Mouse (Mus musculus) cerebellum, adult 2 months (tissue): ENCODE results near the gene Atp1a1. TPM values are rescaled to one million over a fixed set of nuclear protein-coding genes. Genes with fewer than 3 reads are reported as not detected.
A peak's percentile ranks its signal among the peaks of the same experiment; 100 is the strongest.

Source experiments
- DNase-seq, 2 experiments: peaks; one replicate each; pipeline ENCODE4 v3.0.0; 2021
- H3K27ac ChIP-seq: fragments of 200-500 bp; 2 replicates; pipeline ENCODE4 v1.5.1; 2012; ENCODE audit warnings: low read length, control low read depth, inconsistent platforms; ENCODE audit not compliant: insufficient read depth
- H3K27me3 ChIP-seq: fragments of 200-500 bp; 2 replicates; pipeline ENCODE4 v1.6.1; 2012; ENCODE audit warnings: inconsistent platforms, mild to moderate bottlenecking, low read length, moderate library complexity; ENCODE audit not compliant: control insufficient read depth, insufficient read depth
- H3K4me1 ChIP-seq: fragments of 200-500 bp; 2 replicates; pipeline ENCODE4 v1.6.1; 2011; ENCODE audit warnings: low read length; ENCODE audit not compliant: control insufficient read depth, insufficient read depth
- H3K4me3 ChIP-seq: fragments of 200-500 bp; replicated peaks from 2 replicates; pipeline ENCODE3; 2011; ENCODE audit warnings: mild to moderate bottlenecking, low read depth, low read length, control low read depth; ENCODE audit not compliant: insufficient read depth
- CTCF ChIP-seq: fragments of 200-500 bp; IDR thresholded peaks from 2 replicates; pipeline ENCODE4 v1.5.1; 2011; ENCODE audit warnings: low read depth, mild to moderate bottlenecking, control low read depth, low read length, moderate library complexity, borderline replicate concordance; ENCODE audit not compliant: insufficient read depth
- POLR2A ChIP-seq: fragments of 200-500 bp; IDR thresholded peaks from 2 replicates; pipeline ENCODE4 v1.6.1; 2011; ENCODE audit warnings: low read length, control low read depth, borderline replicate concordance; ENCODE audit not compliant: insufficient read depth
- WGBS: fragments of 180-500 bp; shearing (Covaris S2); methylation state at CpG from one replicate; pipeline ENCODE4 v1.1.7; 2018; 5-methylcytosine and 5-hydroxymethylcytosine counted together
- polyA plus RNA-seq: library from polyadenylated mRNA; depleted of rRNA; stranded (reverse); fragments of >200 nt; gene quantifications from 2 replicates; pipeline ENCODE4 v1.2.3, GENCODE M21; 2012; rRNA removed

The Atp1a1 gene
- 826 and 1,031 TPM in 2 replicates for polyA plus RNA-seq

- DNase-seq = peak; percentile 99
- Histone ChIP-seq H3K4me1 (peaks cover 2% of the 10 kb centered on the region; the same call in 1 of the 2 replicates), H3K4me3 (peak within 1 kb of the TSS; percentile 65), H3K27me3 (no peaks in the 10 kb centered on the region), H3K27ac (peak within 1 kb of the TSS; percentile 95)
- WGBS = 1% methylated on average over 61 of the region's 64 CpGs
- TF ChIP-seq POLR2A = peak; percentile 100
- no peak for TF ChIP-seq CTCF
Observed at GRCm38 (mm10) chr3:101604550-101605223, at the start of gene Atp1a1. Atp1a1 (minus strand) TSS chr3:101604684.

GRCm38 (mm10) chr3:101653446-101653845 is 49.0 kb upstream of the Atp1a1 start:
- Histone ChIP-seq H3K27ac (peak overlapping the region; percentile 78), H3K4me1 (peaks cover 15% of the 10 kb centered on the region), H3K4me3 (no peak overlapping the region), H3K27me3 (no peaks in the 10 kb centered on the region)
- WGBS = 13% methylated on average over 7 of the region's 7 CpGs
- peak; percentile 66 to 78 for DNase-seq
- TF ChIP-seq POLR2A (no peak), CTCF (no peak)

GRCm38 (mm10) chr3:101652967-101653366 is 48.5 kb upstream of the Atp1a1 start:
- peaks cover 15% of the 10 kb centered on the region for H3K4me1 ChIP-seq
- no peak for TF ChIP-seq POLR2A
- no peak for TF ChIP-seq CTCF
- no peaks in the 10 kb centered on the region for H3K27me3 ChIP-seq
- H3K4me3 ChIP-seq = no peak overlapping the region
- H3K27ac ChIP-seq = peak overlapping the region; percentile 32
- WGBS = 8% methylated on average over 2 of the region's 2 CpGs
- DNase-seq = peak; percentile 57 to 82

- WGBS = 88% methylated on average over 2 of the region's 2 CpGs
- no peak for TF ChIP-seq CTCF
- TF ChIP-seq POLR2A = no peak
- peaks cover 15% of the 10 kb centered on the region for H3K4me1 ChIP-seq
Observed at GRCm38 (mm10) chr3:101650328-101650727, 45.8 kb upstream of the Atp1a1 start.

GRCm38 (mm10) chr3:101649271-101649670 is 44.8 kb upstream of the Atp1a1 start:
- Histone ChIP-seq H3K4me1 (peaks cover 15% of the 10 kb centered on the region), H3K27ac (no peak overlapping the region), H3K4me3 (no peak overlapping the region), H3K27me3 (no peaks in the 10 kb centered on the region)
- 63% methylated on average over 2 of the region's 2 CpGs for WGBS
- TF ChIP-seq POLR2A (no peak), CTCF (no peak)
- DNase-seq = no peak

More at GRCm38 (mm10) chr3:101650328-101650727, 45.8 kb upstream of the Atp1a1 start:
- H3K27ac ChIP-seq = no peak overlapping the region
- no peaks in the 10 kb centered on the region for H3K27me3 ChIP-seq
- no peak for DNase-seq
- H3K4me3 ChIP-seq = no peak overlapping the region

- no peak for DNase-seq
- Histone ChIP-seq H3K4me3 (no peak overlapping the region), H3K27me3 (no peaks in the 10 kb centered on the region), H3K4me1 (peaks cover 11% of the 10 kb centered on the region), H3K27ac (no peak overlapping the region)
- TF ChIP-seq CTCF = no peak
- no peak for TF ChIP-seq POLR2A
- 85% methylated on average over 13 of the region's 13 CpGs for WGBS
Observed at GRCm38 (mm10) chr3:101648096-101648793, 43.8 kb upstream of the Atp1a1 start.

- H3K4me1 ChIP-seq = peaks cover 5% of the 10 kb centered on the region
- no peak overlapping the region for H3K4me3 ChIP-seq
- 91% methylated on average over 5 of the region's 5 CpGs for WGBS
- DNase-seq = no peak
- H3K27ac ChIP-seq = no peak overlapping the region
- H3K27me3 ChIP-seq = no peaks in the 10 kb centered on the region
- TF ChIP-seq CTCF (no peak), POLR2A (no peak)
Observed at GRCm38 (mm10) chr3:101646806-101647205, 42.3 kb upstream of the Atp1a1 start.
